Mouse (Mus musculus) layer of hippocampus, adult 9-11 months (tissue): ENCODE measurements around the gene Asic4.

Experiments used
- DNase-seq: peaks from one replicate; pipeline ENCODE4 v3.0.0; 2022

Gene Asic4

GRCm38 (mm10) chr1:75467215-75467927 lies 17.1 kb downstream of the Asic4 start:
- DNase-seq, result peak; percentile 74

DNA sequence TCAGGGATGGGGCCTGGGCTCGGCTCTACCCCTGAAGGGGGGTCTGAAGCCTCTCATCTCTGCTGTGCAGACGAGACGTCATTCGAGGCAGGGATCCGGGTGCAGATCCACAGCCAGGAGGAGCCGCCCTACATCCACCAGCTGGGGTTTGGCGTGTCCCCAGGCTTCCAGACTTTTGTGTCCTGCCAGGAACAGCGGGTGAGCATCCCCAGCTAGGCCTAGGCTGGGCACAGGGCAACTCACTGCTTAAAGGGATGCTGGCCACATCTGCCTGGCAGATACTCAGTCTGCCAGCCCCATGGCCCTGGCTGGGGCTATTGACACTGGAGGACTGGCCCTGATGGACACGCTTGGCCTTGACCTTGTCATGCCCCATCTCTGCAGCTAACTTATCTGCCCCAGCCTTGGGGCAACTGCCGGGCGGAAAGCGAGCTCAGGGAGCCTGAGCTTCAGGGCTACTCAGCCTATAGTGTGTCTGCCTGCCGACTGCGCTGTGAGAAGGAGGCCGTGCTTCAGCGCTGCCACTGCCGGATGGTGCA lies 19.1 kb downstream of the Asic4 start:
- no peak for DNase-seq

GRCm38 (mm10) chr1:75476441-75476840 lies 26.2 kb downstream of the Asic4 start:
- DNase-seq, result no peak

DNA sequence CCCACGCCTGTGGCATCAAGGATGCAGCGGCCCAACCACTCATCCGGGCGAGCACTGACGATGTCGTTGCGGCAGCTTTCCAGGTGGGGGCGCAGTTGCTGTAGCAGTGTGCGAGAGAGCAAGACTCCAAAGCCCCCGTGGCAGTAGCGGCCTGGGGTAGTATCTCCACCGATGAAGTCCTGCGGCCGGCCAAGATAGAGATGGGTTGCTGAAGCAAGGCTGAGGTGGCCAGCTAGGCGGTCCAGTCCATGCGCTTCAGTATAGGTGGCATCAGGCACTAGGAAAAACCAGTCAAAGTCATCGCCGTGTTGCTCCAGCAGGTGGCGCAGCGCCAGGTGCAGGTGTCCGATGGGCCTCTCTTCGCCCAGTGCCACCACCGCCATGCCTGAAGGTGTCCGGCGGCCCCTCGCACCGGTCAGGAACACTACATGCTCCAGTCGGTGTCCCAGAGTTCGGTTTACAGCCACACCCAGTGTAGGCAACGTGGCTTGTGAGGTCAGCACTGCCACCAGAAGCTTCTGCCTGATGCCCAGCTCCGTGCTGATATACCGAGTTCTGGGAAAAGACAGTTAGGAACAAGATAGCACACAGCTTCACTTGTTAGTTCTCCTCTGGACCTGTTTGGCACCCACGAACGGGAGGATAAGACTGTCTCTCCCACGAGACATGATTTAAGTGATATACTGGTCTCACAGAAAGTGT lies 27.2 kb downstream of the Asic4 start:
- peak; percentile 78 for DNase-seq

DNA sequence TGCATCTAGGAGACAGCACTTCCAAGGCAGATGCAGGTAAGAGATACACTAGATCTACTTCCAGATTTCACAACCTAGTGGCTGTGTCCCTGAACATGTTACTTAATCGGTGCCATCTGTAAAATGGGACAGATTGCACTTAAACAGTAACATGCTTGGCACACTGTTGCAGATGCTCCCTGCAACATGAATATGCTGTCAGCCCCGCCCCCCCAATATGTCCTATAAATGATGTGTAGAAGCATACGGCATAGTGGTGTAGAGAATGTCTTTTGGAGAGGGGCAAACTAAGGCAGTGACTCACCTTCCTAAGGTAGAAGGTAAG lies 27.7 kb downstream of the Asic4 start:
- DNase-seq, result peak; percentile 53

DNA sequence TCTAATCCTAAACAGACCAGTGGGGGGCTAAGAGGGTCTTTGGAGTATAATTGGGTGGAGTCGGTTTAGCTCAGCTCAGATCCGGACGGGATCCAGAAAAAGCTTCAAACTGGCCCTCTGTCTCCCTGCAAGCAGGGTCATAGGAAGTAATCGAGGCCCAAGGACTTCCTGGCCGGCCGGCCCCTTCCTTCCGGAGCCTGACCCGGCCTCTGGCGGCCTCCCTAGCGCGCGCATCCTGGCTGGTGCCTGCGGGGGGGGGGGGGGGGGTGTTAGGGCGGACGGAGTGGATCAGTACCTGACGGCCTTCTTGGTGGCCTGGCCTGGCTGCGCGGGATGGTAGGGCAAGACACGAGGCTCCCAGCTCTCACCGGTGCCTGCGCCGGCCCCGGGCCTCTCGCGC lies 28.3 kb downstream of the Asic4 start:
- no peak for DNase-seq

GRCm38 (mm10) chr1:75478916-75479634 lies 28.8 kb downstream of the Asic4 start, which contains the start of the genes Chpf and Tmem198:
Gene Chpf, minus strand, starts transcription at chr1:75479307.
Gene Tmem198, plus strand, starts transcription at chr1:75479532.
- peak; percentile 97 for DNase-seq

GRCm38 (mm10) chr1:75479635-75479989 lies 29.4 kb downstream of the Asic4 start:
- DNase-seq, result no peak

DNA sequence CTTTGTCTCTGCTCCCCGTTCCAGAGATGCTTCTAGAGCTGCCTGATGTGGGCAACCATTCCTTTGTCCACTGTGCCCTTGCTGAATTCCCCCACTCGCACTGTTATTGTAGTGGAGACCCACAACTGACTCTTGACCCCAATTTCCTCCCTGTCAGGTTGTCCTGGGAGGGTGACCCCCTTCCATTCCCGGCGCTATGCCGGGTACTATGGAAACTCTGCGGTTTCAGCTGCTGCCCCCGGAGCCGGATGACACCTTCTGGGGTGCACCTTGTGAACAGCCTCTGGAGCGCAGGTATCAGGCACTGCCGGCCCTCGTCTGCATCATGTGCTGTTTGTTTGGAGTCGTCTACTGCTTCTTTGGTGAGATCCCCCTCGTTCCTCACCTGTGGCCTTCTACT lies 29.8 kb downstream of the Asic4 start:
- no peak for DNase-seq

GRCm38 (mm10) chr1:75480735-75481134 lies 30.5 kb downstream of the Asic4 start:
- DNase-seq, result peak; percentile 61

GRCm38 (mm10) chr1:75486561-75486960 lies 36.3 kb downstream of the Asic4 start:
- DNase-seq, result no peak

DNA sequence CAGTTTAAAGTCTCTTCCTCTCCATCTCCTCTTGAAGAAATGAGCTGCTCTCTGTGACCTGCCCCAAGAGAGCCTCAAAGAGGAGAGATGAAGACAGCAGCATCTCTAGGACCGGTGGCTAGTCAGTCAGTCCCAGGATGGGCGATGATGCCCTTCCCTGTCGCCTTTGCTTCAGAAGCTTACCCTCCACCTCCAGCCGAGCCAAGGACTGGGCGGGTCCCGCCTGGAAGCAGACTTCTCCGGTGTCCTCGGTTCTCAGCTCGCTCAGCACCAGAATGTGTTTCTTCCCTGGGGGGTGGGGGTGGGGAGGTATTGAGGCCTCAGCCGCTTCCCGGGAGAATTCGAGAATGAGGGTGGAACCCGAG lies 36.8 kb downstream of the Asic4 start:
- DNase-seq, result no peak

DNA sequence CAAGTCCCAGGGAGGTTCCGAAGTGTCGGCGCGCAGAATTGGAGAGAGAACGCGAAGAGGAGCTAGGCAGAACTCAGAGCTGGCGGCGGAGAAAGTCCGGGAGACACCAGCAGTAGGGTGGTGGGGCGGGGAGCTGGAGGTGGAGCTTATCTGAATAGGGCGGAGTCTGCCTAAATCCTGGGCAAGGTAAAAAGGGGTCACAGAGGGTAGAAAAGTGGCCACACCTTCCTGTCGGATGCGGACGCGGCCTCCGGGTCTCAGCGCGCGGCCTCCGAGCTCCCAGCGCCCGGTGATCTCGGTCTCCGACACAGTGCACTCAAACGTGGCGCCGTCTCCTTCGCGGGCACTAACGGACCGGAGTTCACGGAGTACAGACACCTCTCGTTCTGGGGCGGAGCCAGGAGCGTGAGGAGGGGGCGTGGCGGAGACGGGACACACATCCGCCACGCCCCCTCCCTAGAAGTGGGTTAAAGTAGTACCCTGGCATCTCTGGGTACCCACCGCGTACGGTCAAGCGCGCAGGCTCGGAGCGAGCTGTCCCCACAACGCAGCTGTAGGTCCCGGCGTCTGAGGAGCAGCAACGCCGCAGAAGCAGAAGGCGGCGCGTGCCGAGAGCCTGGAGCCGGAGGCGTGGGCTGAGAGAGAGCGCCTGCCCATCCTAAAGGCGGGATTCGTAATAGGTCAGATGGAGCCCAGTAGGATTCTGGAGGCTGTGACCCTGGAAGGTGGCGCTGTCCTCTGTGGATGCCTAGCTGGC lies 37.3 kb downstream of the Asic4 start:
- no peak for DNase-seq

DNA sequence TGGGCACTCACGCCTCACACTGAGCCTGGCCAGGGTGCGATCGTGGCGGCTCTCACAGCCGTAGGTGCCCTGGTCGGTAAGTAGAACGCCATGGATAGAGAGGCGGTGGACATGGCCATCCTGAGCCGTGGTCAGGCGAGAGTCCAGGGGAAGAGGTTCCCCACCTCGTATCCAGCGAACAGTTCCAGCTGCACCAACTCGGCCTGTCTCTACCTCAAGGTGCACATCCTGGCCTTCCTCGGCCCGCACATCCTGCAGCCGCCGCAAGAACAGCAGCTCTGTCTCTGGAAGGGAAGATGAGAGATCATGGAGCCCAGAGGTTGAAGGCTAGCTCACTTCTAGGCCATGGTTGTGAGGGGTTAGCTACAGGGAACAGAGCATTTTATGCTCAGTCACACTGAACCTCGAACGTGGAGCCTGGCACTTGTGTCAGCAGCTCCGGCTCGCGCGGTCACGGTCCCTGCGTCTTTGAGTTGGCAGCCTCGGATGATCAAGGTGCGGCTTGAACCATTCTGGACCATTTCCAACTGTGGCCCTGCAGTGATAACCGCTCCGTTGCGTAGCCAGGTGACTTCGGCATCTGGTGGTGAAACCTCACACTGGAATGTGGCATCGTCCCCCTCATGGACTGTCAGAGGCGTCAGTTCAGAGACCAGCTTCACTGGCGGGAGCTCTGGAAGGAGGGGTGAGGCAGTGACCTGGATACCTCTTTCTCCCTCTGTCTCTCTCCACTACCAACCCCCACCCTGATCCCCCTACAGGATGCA lies 40.7 kb downstream of the Asic4 start:
- no peak for DNase-seq

DNA sequence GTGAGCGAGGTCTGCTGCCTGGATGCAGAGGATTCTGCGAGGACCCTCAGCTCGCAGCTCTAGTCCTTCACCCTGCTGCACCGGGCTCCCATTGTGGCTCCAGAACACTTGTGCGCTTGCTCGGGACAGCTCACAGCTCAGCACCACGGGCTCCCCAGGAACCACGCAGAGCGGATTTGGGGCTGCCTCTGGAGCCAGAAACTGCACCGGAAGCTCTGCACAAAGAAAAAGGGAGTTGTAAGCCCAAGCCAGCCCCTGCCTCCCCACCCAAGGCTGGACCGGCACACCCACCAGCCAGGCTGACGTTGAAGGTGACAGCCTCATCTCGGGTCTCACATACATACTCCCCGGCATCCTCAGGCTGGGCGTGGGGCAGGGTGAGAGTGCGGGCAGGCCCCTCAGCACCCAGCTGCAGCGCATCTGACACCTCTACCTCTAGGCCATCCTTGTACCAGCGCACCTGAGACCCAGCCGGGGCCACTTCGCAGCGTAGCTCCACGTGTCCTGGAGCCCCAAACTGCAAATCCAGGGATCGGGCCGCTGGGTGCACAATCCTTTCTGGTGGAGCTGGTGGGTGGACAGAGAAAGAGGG lies 42.4 kb downstream of the Asic4 start:
- DNase-seq, result no peak

DNA sequence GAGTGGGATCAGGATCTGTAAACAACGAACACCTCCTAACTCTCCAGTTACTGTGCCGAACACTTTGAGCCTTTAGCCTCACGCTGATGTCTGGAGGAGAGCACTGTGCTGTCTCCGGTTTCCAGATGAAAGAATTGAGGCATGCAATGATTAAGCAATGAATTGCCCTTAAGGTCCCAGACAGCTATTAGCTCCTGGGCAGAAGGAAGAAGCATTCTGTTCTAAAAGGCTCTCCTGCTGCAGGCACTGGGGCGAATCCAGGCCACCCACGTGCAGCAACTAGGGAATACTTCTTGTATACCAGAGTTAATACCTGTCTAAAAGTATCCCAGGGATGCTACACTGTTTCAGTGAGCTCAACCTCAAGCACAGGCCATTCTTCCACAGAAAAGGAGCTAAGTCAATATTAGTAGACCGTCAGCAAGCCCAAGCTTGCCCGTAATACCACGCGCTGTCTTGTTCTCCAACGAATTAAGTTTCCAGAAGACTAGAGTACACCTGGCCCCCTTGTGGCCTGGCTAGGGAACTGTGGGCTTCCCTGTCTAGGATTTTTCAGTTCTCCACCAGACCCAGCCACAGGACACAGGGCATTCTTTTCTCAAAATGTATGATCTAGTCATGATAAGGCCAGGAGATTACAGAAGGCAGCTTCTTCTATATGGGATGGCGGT lies 44.8 kb downstream of the Asic4 start:
- no peak for DNase-seq

DNA sequence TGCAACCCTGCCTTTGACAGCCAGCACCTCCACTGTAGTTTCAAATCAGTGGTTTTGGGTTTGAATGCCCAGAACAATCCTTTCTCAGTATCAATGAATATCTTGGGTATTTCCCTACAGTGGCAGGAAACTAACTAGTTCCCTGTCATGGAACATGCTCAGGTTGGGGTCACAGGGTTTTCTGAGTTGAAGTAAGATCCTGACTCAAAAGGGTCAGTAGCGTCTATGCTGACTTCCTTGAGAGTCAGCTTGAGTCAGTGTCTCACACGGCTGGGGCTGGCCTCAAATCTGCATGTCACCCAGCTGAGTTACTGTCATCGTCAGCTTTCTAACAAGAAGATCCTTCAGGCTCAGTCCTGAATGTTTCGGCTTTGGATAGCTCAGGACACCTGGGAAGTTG lies 48.7 kb downstream of the Asic4 start:
- no peak for DNase-seq

- no peak for DNase-seq
Observed at GRCm38 (mm10) chr1:75499441-75499840, 49.2 kb downstream of the Asic4 start.

GRCm38 (mm10) chr1:75501905-75502304 lies 51.7 kb downstream of the Asic4 start:
- no peak for DNase-seq

DNA sequence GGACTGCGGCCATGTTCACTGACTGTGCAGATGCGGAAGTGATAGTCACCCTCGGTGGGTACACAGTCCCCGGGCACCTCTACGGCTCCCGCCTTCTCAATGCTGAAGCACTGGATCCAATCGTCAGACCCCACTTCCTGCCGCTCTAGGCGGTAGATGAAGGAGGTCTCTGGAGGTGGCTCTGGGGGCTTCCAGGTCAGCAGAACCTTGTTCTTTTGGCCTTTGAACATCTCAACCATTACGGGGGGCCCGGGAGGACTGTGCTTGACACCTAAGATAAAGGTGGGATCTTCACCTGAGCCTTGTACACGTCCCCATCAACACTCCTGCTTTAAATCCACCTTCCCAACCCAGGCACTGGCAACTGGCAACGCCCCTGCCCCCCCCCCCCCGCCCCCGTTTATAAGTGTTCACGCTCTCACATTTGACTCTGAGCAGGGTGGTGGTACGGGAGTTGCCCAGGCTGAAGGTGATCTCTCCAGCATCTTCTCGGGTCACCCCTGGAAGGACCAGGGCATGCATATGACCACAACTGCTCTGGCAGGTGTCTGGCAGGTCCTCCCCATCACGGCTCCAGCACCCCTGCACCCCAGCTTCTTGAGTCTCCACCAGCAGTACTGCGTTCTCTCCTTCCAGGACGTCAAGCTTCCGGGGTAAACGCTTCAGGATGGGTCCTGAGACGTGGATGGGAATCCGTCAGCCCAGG lies 52.9 kb downstream of the Asic4 start:
- DNase-seq, result no peak

DNA sequence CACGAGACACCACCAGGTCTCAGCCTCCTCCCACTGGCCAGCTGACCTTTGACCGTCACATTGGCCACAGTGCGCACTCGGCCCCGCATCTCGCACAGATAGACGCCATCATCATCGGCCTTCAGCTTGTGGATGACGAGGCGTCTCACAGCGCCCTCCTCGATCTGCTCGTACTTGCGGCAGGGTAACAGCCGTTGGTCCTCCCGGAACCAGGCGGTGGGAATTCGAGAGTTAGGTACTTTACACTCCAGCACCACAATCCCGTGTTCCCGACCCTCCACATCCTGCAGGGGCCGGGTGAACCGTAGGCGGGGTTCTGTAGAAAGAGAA lies 53.4 kb downstream of the Asic4 start:
- DNase-seq, result no peak
